Comparison of ENCODE assay signal across 11 mouse cellular contexts in the genomic region with DNA sequence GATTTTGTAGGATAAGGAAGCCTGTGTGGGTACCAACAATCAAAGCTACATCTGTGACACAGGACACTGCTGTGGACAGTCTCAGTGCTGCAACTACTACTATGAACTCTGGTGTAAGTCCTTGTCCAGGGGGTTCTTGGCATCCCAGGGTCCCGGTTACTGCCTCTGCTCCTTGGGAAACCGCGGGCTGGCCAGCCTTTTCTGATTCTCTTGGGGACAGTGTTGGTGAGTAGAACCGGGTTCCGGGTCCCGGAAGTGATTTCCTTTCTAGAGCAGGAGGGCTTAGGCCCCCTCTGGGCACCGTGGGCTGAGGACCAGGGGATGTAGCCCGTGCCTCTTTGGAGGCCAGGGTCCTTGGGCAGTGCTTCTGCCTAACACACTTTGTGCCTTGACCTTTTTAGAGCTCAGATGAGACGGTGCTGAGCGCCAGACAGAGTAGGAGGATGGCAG. TPM values are rescaled to one million over a fixed set of nuclear protein-coding genes. Genes with fewer than 3 reads are reported as not detected.
DNase-seq lines count a peak whose midpoint lies in the region; ATAC-seq lines count a peak whose summit lies in the region.
"Had no signal": no experiment of that assay in that cellular context is flagged by ENCODE, and none has a peak within 500 bp of the region (broad histone marks: within the 10 kb centered on the region; RNA-seq: fewer than 3 reads in every experiment).

No protein-coding gene starts in this region.

- peak overlapping the region; percentile 74 for H3K27ac ChIP-seq in neural tube, embryonic 13.5 days (replicated peaks)
- peak overlapping the region; percentile 16; the same call in 1 of the 2 replicates for H3K27ac ChIP-seq in liver, embryonic 11.5 days (ENCODE audit: low read depth, low read length)

- peaks cover 68% of the 10 kb centered on the region for H3K4me1 ChIP-seq in neural tube, embryonic 13.5 days (replicated peaks)
- peaks cover 47% of the 10 kb centered on the region for H3K4me1 ChIP-seq in liver, embryonic 11.5 days (replicated peaks; ENCODE audit: control insufficient read depth, insufficient read depth, low read length)

- H3K4me2 ChIP-seq in neural tube, embryonic 13.5 days = no peak overlapping the region
- H3K4me2 ChIP-seq in liver, embryonic 11.5 days = no peak overlapping the region

- no peak for ATAC-seq in neural tube, embryonic 13.5 days (ENCODE audit: low read depth)
- ATAC-seq in liver, embryonic 11.5 days (replicated peaks; ENCODE audit: low FRiP score) = no peak
- no peak for ATAC-seq in granulocyte monocyte progenitor cell, adult 5-6 weeks (replicated peaks; ENCODE audit: poor library complexity, severe bottlenecking)
- ATAC-seq in megakaryocyte-erythroid progenitor cell, adult 5-6 weeks (replicated peaks; ENCODE audit: low FRiP score, low TSS enrichment, poor library complexity, severe bottlenecking) = no peak
- ATAC-seq: activated CD4-positive, CD25-positive, alpha-beta regulatory T cell, adult 4 months; inflammation-experienced regulatory T-cells, adult 6 months had no signal

- H3K9me3 ChIP-seq in neural tube, embryonic 13.5 days = no peaks in the 10 kb centered on the region
- H3K9me3 ChIP-seq in liver, embryonic 11.5 days (ENCODE audit: control insufficient read depth, low read length) = no peaks in the 10 kb centered on the region
- H3K9me3 ChIP-seq: megakaryocyte, embryonic 14.5 days had no signal

- peak overlapping the region; percentile 31; the same call in 1 of the 2 replicates for H3K9ac ChIP-seq in neural tube, embryonic 13.5 days
- no peak overlapping the region for H3K9ac ChIP-seq in liver, embryonic 11.5 days (ENCODE audit: low read depth, low read length)

- DNase-seq in heart, adult 11 months = peak; percentile 95
- no peak for DNase-seq in heart, adult 8-10 months (ENCODE audit: low spot score)
- no peak for DNase-seq in neural tube, embryonic 10.5 days (ENCODE audit: extremely low spot score, low spot score)
- DNase-seq in liver, embryonic 11.5 days (ENCODE audit: low spot score) = no peak
- DNase-seq in urinary bladder, postnatal 36 days (ENCODE audit: low spot score in 2 of 2) = no peak

- H3K36me3 ChIP-seq in neural tube, embryonic 13.5 days = peaks cover 20% of the 10 kb centered on the region
- H3K36me3 ChIP-seq in liver, embryonic 11.5 days (ENCODE audit: control insufficient read depth, insufficient read depth, low read length) = peaks cover 4% of the 10 kb centered on the region; the same call in 1 of the 2 replicates

- no peak overlapping the region for H3K4me3 ChIP-seq in neural tube, embryonic 13.5 days
- no peak overlapping the region for H3K4me3 ChIP-seq in liver, embryonic 11.5 days (ENCODE audit: low read depth, low read length)
- H3K4me3 ChIP-seq: megakaryocyte, embryonic 14.5 days had no signal

- WGBS in neural tube, embryonic 13.5 days = 86% methylated on average over 10 of the region's 10 CpGs
- WGBS in liver, embryonic 11.5 days = 80% methylated on average over 10 of the region's 10 CpGs

- H3K27me3 ChIP-seq in neural tube, embryonic 13.5 days = no peaks in the 10 kb centered on the region
- H3K27me3 ChIP-seq in liver, embryonic 11.5 days (replicated peaks; ENCODE audit: control insufficient read depth, insufficient read depth, low read length) = no peaks in the 10 kb centered on the region
- H3K27me3 ChIP-seq: megakaryocyte, embryonic 14.5 days had no signal

RNA-seq across cellular contexts. Expression of a gene that starts 28.6 kb away (rescaled TPM):
- total RNA-seq in heart, adult 8-10 months (2022) = not detected
- polyA plus RNA-seq in neural tube, embryonic 13.5 days (2015; fragmentation: Nextera tagmentation; extraction: Ambion mirVana) = not detected in 2 replicates
- 0.27 and 0.30 TPM in 2 replicates for polyA plus RNA-seq in liver, embryonic 11.5 days (2014; fragmentation: Nextera tagmentation; extraction: Ambion mirVana)
- not detected in 2 replicates for total RNA-seq in granulocyte monocyte progenitor cell, adult 5-6 weeks (2014; fragmentation: Nextera tagmentation)
- not detected in 2 replicates for total RNA-seq in granulocyte monocyte progenitor cell, adult 5-6 weeks (2017)
- total RNA-seq in megakaryocyte-erythroid progenitor cell, adult 5-6 weeks (2014; fragmentation: Nextera tagmentation) = not detected in 2 replicates
- total RNA-seq in megakaryocyte-erythroid progenitor cell, adult 5-6 weeks (2017) = not detected in 2 replicates
- polyA plus RNA-seq: activated CD4-positive, CD25-positive, alpha-beta regulatory T cell, adult 4 months had no signal

RNA-seq across cellular contexts. Expression of a gene that starts 45.3 kb away (rescaled TPM):
- total RNA-seq in heart, adult 8-10 months (2022) = 10 to 100 TPM in 1 of 4 experiments, 1 to 10 TPM in 3; 7.7 to 11.1 (median 8.6) TPM
- 19.7 and 21.6 TPM in 2 replicates for polyA plus RNA-seq in neural tube, embryonic 13.5 days (2015; fragmentation: Nextera tagmentation; extraction: Ambion mirVana)
- polyA plus RNA-seq in liver, embryonic 11.5 days (2014; fragmentation: Nextera tagmentation; extraction: Ambion mirVana) = 9.9 and 13.8 TPM in 2 replicates
- total RNA-seq in granulocyte monocyte progenitor cell, adult 5-6 weeks (2014; fragmentation: Nextera tagmentation) = 9.6 and 12.5 TPM in 2 replicates
- total RNA-seq in granulocyte monocyte progenitor cell, adult 5-6 weeks (2017) = 5.4 TPM in 2 replicates
- 11.3 TPM in 2 replicates for total RNA-seq in megakaryocyte-erythroid progenitor cell, adult 5-6 weeks (2014; fragmentation: Nextera tagmentation)
- 3.5 and 4.3 TPM in 2 replicates for total RNA-seq in megakaryocyte-erythroid progenitor cell, adult 5-6 weeks (2017)

RNA-seq across cellular contexts. Expression of a gene that starts 45.5 kb away (rescaled TPM):
- total RNA-seq in heart, adult 8-10 months (2022) = 10 to 100 TPM; 46.6 to 60.7 (median 56.0) TPM
- polyA plus RNA-seq in neural tube, embryonic 13.5 days (2015; fragmentation: Nextera tagmentation; extraction: Ambion mirVana) = 38.0 and 43.2 TPM in 2 replicates
- polyA plus RNA-seq in liver, embryonic 11.5 days (2014; fragmentation: Nextera tagmentation; extraction: Ambion mirVana) = 36.6 and 40.7 TPM in 2 replicates
- total RNA-seq in granulocyte monocyte progenitor cell, adult 5-6 weeks (2014; fragmentation: Nextera tagmentation) = 19.7 and 25.6 TPM in 2 replicates
- 20.2 and 23.5 TPM in 2 replicates for total RNA-seq in granulocyte monocyte progenitor cell, adult 5-6 weeks (2017)
- 16.1 and 24.1 TPM in 2 replicates for total RNA-seq in megakaryocyte-erythroid progenitor cell, adult 5-6 weeks (2014; fragmentation: Nextera tagmentation)
- 17.9 and 20.8 TPM in 2 replicates for total RNA-seq in megakaryocyte-erythroid progenitor cell, adult 5-6 weeks (2017)
